Mouse (Mus musculus) spleen, adult 12 weeks (tissue): ENCODE measurements around the gene Olfr513.

Experiments used
- DNase-seq: peaks from one replicate; pipeline ENCODE4 v3.0.0; 2022; ENCODE audit warnings: low spot score

Gene Olfr513

DNA sequence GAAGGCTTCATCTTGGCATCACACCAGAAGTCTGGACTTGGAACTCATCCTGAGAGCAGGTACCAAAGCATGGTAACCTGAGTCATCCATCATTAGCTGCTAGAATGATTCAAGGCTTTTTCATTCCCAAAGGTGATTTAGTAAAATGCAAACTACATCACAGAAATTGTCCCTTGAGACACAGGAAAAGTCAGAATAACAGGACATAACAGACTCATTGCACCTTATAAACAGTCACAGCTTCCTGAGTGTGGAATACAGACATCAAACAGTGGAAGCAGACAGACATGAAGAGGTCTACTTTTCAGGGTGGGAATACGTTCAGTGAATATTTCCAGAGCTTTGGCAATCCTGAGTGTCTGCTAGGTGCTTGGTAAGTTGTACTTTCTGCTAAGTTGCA lies at the start of gene Olfr513:
Gene Olfr513, plus strand, starts transcription at position 301 of the 400 bp plus-strand sequence.
- DNase-seq, result no peak

DNA sequence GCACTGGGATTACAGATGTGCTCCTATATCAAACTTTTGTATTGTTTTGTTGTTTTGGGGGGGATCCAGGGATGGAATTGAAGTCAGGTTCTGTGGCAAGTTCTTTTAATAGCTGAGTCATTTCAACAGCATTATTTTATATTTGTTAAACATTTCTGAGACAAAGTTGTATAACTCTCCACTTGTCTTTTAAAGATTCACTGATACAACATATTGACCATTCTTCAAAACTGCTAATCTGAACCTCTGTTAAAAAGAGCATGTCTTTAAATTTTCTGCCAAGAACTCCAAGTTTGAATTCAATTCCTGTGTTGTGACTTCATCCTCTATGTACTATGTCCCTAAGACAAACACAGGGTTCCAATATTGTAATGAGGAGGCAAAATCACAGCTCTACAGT lies 37.8 kb upstream of the Olfr513 start, which contains the start of gene Olfr512:
Gene Olfr512, plus strand, starts transcription at position 301 of the 400 bp plus-strand sequence.
- DNase-seq, result no peak

DNA sequence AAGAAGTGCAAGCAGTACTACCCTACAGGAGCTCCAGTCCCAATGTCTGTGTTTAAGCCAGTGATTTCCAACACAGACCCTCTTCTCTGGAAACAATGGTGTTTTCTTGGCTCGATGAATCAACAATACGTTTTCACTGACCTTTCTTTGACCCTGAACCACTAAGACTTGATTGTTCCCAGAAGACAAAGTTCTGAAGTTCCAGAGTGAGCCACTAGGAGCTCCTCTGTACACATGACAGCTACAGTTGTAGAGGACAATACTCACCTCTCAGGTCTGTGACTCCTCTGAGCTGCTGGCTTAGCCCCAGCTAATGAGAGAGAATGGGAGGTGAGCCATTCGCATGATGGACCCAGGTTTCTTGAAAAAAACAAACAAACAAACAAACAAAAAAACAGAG lies 9.6 kb downstream of the Olfr513 start:
- DNase-seq, result no peak

DNA sequence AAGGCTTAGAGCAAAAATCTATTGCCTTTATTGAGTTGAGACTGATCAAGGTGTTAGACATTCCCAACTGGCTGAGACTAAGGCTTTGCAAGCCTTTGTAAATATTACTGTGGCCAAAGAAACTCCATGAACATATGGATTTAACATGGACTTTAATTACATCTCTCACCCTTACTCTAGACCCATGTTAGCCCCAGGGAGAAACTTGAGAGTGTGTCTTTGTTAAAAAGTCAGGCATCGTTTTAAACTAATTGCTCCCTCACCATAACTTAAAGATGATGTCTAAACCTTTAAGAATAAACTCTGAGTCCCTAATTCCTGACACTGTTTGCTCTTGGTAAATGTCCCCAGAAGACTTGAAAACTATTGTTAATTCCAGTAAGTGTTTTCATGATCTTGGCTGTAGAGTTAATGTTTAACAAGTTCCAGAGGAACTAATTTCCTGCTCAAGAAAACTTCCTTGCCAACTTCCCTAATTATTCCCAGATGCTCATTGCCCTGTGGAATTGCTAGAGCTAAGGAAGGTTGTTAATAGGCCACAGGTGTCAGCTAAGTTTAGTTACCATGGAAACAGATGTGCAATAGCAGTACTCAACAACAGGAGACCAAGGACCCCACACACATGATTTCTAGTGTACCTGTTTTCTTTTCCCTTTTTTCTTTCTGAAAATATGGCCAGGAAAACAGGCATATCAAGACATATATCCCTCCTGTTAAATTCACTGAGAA lies 46.6 kb downstream of the Olfr513 start:
- no peak for DNase-seq
